Mouse (Mus musculus) leukemia stem cell, adult 10-12 weeks (primary cell): ENCODE data around the gene Nf1. TPM values are rescaled to one million over a fixed set of nuclear protein-coding genes. Genes with fewer than 3 reads are reported as not detected.

ENCODE experiments used
- polyA plus RNA-seq: library from polyadenylated mRNA; stranded (reverse); fragments of >175 nt; gene quantifications from 2 replicates; pipeline ENCODE4 v1.2.3, GENCODE M21; 2012; ENCODE audit warnings: low replicate concordance

Nf1 gene
- 8.3 and 18.1 TPM in 2 replicates for polyA plus RNA-seq

DNA sequence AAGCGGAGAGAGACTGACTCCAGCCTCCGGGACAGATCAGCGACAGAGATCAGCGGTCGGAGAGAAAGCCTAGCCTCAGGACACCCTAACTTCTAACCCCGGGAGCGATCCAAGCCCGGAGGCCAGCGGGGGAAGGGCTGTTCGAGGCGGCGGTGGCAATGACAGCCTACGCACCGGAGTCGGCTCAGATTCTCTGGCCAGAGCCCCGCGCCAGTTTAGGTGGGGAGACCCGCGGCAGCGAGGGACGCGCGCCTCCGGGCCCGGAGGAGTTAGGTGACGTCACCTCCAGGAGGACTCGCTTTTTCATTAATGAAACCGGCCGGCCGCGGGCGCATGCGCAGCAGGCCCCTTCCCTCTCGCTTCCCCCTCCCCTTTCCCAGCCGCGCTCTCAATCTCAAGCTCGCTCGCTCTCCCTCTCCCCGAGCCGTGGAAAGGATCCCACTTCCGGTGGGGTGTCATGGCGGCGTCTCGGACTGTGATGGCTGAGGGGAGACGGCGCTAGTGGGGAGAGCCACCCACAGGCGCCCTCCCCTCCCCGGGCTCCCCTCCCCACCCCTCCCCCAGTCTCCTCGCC is at the start of gene Nf1:
TSS of gene Nf1 (plus strand) at position 460 of the 574 bp plus-strand sequence.

DNA sequence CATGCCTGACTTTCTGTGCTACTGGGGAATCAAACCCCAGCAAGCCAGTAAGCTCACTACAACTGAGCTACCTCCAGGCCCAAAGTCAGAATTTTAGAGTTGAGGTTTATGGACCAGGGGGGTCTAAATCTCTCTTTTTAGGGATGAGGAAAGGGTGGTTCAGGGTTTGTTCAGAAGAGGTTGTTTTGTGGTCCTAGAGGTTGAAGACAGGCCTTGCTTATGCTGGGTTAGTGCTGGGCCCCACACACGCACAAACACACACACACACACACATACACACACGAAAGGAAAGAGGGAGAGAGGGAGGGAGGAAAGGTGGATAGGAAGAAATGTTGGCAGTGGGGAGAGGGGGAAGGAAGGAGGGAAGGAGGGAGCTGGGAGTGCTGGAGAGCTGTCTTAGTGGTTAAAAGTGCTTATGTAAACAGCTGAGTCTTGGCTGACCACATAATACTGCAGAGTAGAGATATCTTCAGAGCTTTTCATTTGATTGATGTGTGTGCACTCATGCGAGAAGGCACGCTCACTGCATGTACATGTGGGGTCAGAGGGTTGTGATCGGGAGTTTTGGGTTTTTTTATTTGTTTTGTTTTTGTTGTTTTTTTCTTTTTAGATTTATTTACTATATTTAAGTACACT is 42.5 kb upstream of the Nf1 start, which contains the start of gene Gm9964:
TSS of gene Gm9964 (minus strand) at position 51 of the 636 bp plus-strand sequence.

DNA sequence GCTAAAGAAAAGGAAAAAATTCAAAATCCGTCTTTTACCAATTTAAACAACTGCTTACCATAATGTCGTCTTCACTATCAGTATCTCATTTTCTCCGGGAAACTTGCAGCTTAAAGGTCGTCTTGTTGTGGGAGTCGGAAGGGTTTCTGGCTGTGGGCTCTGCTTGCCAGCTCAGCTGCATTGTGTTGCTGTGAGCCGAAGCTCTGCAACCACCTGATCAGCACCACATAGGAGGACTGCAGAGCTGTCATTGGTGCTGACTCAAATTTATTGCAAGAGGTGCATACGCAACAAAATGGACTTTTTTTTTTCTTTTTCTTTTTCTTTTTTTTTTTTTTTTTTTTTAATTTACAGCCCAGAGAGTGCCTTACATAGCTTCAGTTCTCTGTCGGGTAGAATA is 164.4 kb downstream of the Nf1 start, which contains the start of gene Omg:
TSS of gene Omg (minus strand) at position 240 of the 400 bp plus-strand sequence.

DNA sequence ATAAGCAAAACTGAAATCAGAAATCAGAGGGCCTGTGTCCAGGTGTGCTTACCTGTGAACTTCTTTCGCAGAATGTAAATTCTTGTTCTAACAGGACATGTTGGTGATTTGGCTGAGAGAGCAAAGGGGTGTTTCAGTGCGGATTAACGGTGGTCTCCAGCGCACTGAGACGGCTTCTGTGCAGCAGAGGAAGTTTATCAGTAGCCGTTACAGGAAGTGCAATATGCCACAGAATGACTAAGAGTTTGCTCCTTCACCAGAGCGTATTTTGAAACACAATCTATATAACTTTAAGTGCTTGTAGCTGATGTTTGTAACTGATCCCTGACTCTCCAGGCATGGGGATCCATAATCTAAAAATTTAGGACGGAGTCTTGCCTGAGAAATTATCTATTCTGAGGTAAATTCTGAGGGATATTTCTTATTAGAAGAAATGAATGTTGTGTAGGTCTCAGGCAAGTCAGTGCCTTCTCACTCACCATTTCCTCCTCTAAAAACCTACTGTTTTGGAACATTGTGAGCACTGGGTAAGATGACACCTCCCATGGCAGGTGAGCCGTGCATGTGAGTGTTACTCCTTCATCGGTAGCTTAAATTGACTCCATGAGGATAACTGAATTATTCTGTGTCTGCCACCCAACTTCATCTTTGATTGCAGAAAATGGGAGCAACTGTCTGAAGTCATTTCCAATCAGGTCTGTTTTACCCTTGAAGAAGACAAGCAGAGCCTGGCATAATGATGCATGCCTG is 184.2 kb downstream of the Nf1 start, which contains the start of gene Evi2b:
TSS of gene Evi2b (minus strand) at position 203 of the 750 bp plus-strand sequence.

DNA sequence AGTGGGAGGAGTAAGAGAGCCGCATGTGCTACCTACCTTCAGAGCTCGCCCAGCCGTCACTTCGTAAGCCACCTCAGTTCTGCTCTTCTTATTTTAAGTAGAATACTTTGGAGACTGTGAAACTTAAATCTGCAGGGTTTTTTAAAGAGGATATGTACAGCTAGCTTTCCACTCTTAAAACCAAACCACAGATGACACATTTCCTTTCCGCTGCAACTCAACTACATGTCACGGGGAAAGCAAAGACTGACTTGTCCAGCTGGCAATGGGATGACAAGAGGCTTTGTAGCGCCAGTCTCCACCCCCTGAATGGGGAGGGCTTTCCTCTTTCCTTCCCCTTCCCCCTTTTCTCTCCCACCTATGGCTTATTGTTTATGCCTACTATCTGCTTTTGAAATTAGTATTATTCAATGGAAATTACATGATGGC is 190.9 kb downstream of the Nf1 start, which contains the start of the genes Evi2 and Evi2a:
TSS of gene Evi2 (minus strand) at position 257 of the 429 bp plus-strand sequence.
TSS of gene Evi2a (minus strand) at position 277 of the 429 bp plus-strand sequence.

DNA sequence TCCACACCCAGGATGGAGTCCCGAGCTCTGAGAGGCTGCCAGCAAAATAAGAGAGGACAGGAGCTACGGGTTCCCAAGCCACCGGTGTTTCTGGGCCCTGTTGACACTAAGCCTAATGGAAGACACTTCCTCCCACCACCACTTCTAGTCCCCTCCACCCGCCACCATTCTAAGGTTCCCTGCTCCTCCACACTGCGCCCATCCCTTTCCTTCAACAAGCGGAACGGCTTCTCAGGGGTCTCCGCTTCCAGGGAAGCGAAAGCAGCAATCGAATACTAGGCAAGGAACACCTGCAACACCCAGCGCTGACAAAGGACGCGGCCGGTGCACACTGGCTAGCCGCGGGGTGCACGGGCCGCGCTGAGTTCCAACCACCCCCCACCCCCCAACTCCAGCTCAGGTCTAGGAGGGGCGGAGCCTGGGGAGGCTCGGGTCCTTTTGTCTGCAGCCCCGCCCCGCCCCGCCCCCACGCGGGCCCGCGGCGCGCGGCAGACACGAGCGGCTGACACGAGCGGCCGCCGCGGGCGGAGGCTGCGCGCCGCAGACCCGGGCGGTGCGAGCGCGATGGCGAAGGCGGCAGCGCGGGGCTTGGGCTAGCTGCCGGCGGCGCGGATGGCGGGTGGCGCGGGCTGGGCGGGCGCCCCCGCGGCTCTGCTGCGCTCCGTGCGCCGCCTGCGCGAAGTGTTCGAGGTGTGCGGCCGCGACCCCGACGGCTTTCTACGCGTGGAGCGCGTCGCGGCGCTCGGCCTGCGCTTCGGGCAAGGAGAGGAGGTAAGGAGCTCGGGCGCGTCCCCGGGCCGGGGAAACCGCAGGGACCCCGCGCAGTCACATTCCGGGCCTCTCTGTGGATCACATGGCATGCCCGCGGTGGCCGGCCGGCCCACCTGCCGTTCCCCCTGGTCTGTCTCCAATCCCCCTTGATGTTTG is 251.4 kb downstream of the Nf1 start, which contains the start of gene Rab11fip4:
TSS of gene Rab11fip4 (plus strand) at position 549 of the 927 bp plus-strand sequence.

Other genes starting within 250 kb of the Nf1 start
- 18.8 and 51.4 TPM in 2 replicates for gene Ksr1, start 193.3 kb upstream of the Nf1 start, polyA plus RNA-seq
- 101 and 107 TPM in 2 replicates for gene Wsb1, start 85.0 kb upstream of the Nf1 start, polyA plus RNA-seq
- gene Gm9964, start 42.8 kb upstream of the Nf1 start, polyA plus RNA-seq, result not detected in 2 replicates
- not detected in 2 replicates for gene Omg, start 164.4 kb downstream of the Nf1 start, polyA plus RNA-seq
- 3.7 and 12.6 TPM in 2 replicates for gene Evi2b, start 184.1 kb downstream of the Nf1 start, polyA plus RNA-seq
- gene Evi2, start 190.9 kb downstream of the Nf1 start, polyA plus RNA-seq, result 0.06 and 0.18 TPM in 2 replicates
- 0.25 and 0.68 TPM in 2 replicates for gene Evi2a, start 190.9 kb downstream of the Nf1 start, polyA plus RNA-seq